Mouse (Mus musculus): ENCODE data around the gene Ampd1. TPM values are rescaled to one million over a fixed set of nuclear protein-coding genes. Genes with fewer than 3 reads are reported as not detected.

The Ampd1 gene
- not detected for total RNA-seq (2023)

DNA sequence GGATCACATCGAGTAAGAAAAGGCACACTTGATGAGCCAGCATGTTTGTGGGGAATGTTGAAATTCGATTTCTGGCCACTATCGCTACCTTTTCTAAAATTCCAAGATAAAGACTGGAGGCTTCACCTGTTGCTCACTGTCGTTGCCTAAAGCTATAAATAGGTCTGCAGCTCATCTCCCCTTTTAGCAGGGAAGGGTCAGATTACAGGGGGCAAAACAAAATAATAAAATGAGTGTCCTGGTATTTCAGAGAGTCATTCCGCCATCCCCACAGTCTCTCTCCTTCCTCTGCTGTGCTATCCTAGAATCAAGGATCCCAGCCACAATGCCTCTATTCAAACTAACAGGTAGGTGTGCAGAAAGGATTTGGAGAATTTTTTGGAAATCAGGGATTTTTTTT is at the start of gene Ampd1:
Ampd1 (plus strand) TSS at position 244 of the 400 bp plus-strand sequence.

DNA sequence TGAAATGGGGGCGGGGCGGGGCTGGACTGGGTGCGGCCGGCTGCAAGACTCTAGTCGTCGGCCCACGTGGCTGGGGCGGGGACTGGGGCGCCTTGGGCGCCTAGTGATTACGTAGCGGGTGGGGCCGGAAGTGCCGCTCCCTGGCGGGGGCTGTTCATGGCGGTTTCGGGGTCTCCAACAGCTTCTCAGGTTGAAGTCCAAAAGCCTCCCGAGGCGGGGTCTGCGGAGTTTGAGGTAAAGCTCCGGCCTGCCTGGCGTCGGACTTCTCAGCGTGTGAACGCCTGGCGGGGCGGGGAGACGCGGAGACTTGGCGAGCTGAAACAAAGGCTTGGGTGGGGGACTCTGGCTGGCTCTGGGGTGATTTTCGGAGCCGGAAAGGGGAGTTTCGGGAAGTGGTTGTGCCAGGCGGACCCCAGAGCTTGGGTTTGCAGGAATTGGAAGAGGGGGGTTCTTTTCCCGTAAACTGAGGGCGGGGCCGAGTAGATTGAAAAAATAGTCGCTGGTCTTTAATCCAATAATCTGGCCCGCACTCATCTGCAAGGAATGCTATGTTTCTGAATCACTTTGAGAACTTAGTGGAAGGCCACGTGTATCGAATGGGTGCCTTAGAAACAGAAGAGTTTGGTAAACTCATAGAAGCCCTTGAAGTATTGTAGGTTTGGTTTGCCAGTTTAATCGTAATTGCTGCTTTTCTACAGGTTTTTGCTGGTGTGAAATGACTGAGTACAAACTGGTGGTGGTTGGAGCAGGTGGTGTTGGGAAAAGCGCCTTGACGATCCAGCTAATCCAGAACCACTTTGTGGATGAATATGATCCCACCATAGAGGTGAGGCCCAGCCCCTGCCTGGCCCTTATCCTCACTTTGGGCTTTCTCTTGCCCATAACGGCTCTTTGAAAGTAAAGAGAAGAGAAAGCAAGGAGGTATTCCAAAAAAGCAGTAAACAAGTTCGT is 15.3 kb upstream of the Ampd1 start, which contains the start of gene Nras:
Nras (plus strand) TSS at position 79 of the 951 bp plus-strand sequence.

GRCm38 (mm10) chr3:103102454-103103390 is 28.9 kb downstream of the Ampd1 start, which contains the start of gene Dennd2c:
Dennd2c (plus strand) TSS chr3:103102604.

Other genes with a start within 250 kb of the Ampd1 start
- not detected for gene Sycp1, start 137.9 kb upstream of the Ampd1 start, total RNA-seq (2023)
- not detected for gene Nr1h5, start 109.9 kb upstream of the Ampd1 start, total RNA-seq (2023)
- gene Sike1, start 78.3 kb upstream of the Ampd1 start, total RNA-seq (2023): 10 to 100 TPM; 58.9 to 66.0 TPM
- gene Csde1, start 53.6 kb upstream of the Ampd1 start, total RNA-seq (2023): 100 to 1,000 TPM; 340 to 373 TPM
- gene Nras, start 15.7 kb upstream of the Ampd1 start, total RNA-seq (2023): 100 to 1,000 TPM in 1 of 2 experiments, 10 to 100 TPM in 1; 95.4 to 101 TPM
- gene Dennd2c, start 28.6 kb downstream of the Ampd1 start, total RNA-seq (2023): 1 to 10 TPM; 2.5 to 2.8 TPM
- 10 to 100 TPM; 53.0 to 56.8 TPM for gene Bcas2, start 97.6 kb downstream of the Ampd1 start, total RNA-seq (2023)
- gene Trim33, start 205.3 kb downstream of the Ampd1 start, total RNA-seq (2023): 10 to 100 TPM; 46.2 to 47.5 TPM